Mouse (Mus musculus): Measurements from ENCODE around the gene Htatip2. TPM values are rescaled to one million over a fixed set of nuclear protein-coding genes. Genes with fewer than 3 reads are reported as not detected.

The Htatip2 gene
- total RNA-seq, 1 experiment, result 2.8 TPM

DNA sequence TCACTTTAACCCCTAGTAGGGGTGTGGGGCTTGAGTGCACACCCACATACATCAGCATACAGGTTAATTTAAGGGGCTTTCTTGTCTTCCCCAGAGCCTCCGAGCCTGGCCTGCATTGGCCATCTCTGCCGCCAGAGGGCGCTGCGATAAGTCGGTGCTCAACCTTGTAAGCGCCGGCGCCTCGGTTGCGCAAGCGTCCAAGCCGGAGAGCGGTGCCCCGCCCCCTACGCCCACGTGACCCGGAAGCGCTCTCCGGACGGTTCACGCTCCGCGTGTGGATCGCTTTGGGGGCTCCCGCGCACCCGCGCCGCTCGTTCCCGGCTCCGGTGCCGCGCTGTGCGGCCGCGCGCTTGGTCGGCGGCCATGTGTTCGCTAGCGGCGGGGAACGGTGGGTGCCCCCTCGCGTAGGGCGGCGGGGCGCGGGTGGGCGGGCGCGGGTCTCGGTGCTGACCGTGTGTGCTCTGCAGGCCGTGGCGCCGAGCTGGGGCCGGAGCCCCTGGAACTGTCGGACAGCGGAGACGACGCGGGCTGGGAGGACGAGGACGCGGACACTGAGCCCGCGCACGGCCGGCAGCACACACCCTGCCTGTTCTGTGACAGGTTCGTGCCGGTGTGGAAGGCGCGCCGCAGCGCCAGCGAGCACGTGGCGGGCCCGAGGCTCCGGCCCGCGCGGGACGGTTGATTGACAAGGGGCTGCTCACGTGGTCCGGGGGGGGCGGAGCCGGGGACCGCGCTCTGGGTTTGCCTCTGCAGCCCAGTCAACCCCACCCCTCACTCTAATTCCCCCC is 19.4 kb downstream of the Htatip2 start, which contains the start of gene Prmt3:
Prmt3 (plus strand) TSS at position 233 of the 788 bp plus-strand sequence.
- TF ChIP-seq ZC3H11A (IDR thresholded peaks at IDR 0.05; ENCODE audit: borderline replicate concordance, low read depth, low read length), result no peak
- TF ChIP-seq ZNF384 (IDR thresholded peaks at IDR 0.05; ENCODE audit: low read depth, low read length), result no peak
- TF ChIP-seq CHD2 (IDR thresholded peaks at IDR 0.05; ENCODE audit: low read depth, low read length), result no peak
- no peak for TF ChIP-seq MAFK (IDR thresholded peaks at IDR 0.05; ENCODE audit: insufficient read depth, low read depth, low read length)
- TF ChIP-seq HCFC1 (IDR thresholded peaks at IDR 0.05; ENCODE audit: borderline replicate concordance, insufficient read depth, low read length), result no peak
- H3K9ac ChIP-seq (ENCODE audit: insufficient read depth, low read depth, low read length, poor library complexity, severe bottlenecking), result peak within 1 kb of the TSS; percentile 92
- H3K36me3 ChIP-seq (ENCODE audit: control insufficient read depth, insufficient read depth, low read length, poor library complexity, severe bottlenecking), result peaks cover 12% of the 10 kb centered on the region
- peak; percentile 92 for DNase-seq (ENCODE audit: low read depth, low spot score)
- in situ Hi-C loops (cut with MboI; ENCODE audit: low sequenced_read_pairs in 2 of 2, unreplicated experiment in 2 of 2), result no loop called here
- H3K4me1 ChIP-seq (ENCODE audit: control insufficient read depth in 2 of 2, insufficient read depth in 2 of 2, low read length in 2 of 2, poor library complexity in 1 of 2), result peaks cover 4 to 10% of the 10 kb centered on the region in 2 experiments; a peak in 2 of 4 replicates
- H3K27ac ChIP-seq (ENCODE audit: insufficient read depth, low read depth, low read length, poor library complexity, severe bottlenecking), result peak within 1 kb of the TSS; percentile 52
- peak within 1 kb of the TSS; percentile 81 to 83 for H3K4me3 ChIP-seq (ENCODE audit: insufficient read depth in 1 of 2, low read depth in 1 of 2, low read length in 2 of 2, poor library complexity in 1 of 2, severe bottlenecking in 1 of 2)
- H3K9me3 ChIP-seq (ENCODE audit: control insufficient read depth, insufficient read depth, low read depth, low read length), result no peaks in the 10 kb centered on the region

DNA sequence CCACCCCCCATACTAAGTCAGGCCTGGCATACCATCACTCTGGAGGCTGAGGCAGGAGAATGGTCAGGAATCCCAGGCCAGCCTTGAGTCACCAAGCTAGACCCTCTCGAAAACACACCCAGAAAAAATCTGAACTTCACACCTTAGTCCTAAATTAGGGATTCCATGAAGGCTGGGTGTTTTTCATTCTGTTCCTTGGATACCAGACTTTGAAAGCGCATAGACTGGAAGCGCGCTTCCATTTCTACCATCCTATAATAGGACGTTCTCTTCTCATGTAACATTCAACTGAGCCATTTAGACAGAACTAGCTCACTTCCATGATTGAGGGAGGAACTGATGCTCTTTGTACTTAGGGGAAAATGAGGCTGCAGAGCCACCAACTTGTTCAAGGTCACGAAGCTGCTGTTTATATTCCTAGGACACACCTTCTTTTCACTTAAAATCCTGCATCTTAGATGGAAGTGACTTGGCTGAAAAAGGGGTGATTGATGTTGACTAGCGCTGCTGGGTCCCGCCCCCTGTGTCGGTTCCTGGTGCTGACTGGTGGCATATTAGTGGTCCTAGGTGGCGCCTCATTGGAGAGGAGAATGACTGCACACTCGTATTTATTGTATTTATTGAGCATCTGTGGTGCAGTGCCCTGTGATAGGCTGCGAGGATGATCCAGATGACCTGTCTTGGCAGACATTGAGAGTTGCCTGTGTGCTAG is 20.1 kb downstream of the Htatip2 start:
- Histone ChIP-seq H3K36me3 (ENCODE audit: control insufficient read depth, insufficient read depth, low read length, poor library complexity, severe bottlenecking) (peaks cover 16% of the 10 kb centered on the region), H3K27ac (ENCODE audit: insufficient read depth, low read depth, low read length, poor library complexity, severe bottlenecking) (no peak overlapping the region), H3K9me3 (ENCODE audit: control insufficient read depth, insufficient read depth, low read depth, low read length) (no peaks in the 10 kb centered on the region), H3K4me1 (ENCODE audit: control insufficient read depth in 2 of 2, insufficient read depth in 2 of 2, low read length in 2 of 2, poor library complexity in 1 of 2) (peaks cover 4 to 10% of the 10 kb centered on the region in 2 experiments; a peak in 2 of 4 replicates), H3K9ac (ENCODE audit: insufficient read depth, low read depth, low read length, poor library complexity, severe bottlenecking) (peak overlapping the region; percentile 51; the same call in 1 of the 2 replicates), H3K4me3 (ENCODE audit: insufficient read depth in 1 of 2, low read depth in 1 of 2, low read length in 2 of 2, poor library complexity in 1 of 2, severe bottlenecking in 1 of 2) (peak overlapping the region; percentile 81 to 83)
- DNase-seq (ENCODE audit: low read depth, low spot score), result no peak
- in situ Hi-C loops (cut with MboI; ENCODE audit: low sequenced_read_pairs in 2 of 2, unreplicated experiment in 2 of 2), result no loop called here
- TF ChIP-seq ZNF384 (IDR thresholded peaks at IDR 0.05; ENCODE audit: low read depth, low read length) (no peak), CHD2 (IDR thresholded peaks at IDR 0.05; ENCODE audit: low read depth, low read length) (no peak), MAFK (IDR thresholded peaks at IDR 0.05; ENCODE audit: insufficient read depth, low read depth, low read length) (no peak), HCFC1 (IDR thresholded peaks at IDR 0.05; ENCODE audit: borderline replicate concordance, insufficient read depth, low read length) (no peak), ZC3H11A (IDR thresholded peaks at IDR 0.05; ENCODE audit: borderline replicate concordance, low read depth, low read length) (no peak)

GRCm38 (mm10) chr7:49783017-49783416 is 24.1 kb downstream of the Htatip2 start:
- Histone ChIP-seq H3K4me1 (ENCODE audit: control insufficient read depth in 2 of 2, insufficient read depth in 2 of 2, low read length in 2 of 2, poor library complexity in 1 of 2) (peaks cover 1 to 6% of the 10 kb centered on the region in 2 experiments; a peak in 2 of 4 replicates), H3K4me3 (ENCODE audit: insufficient read depth in 1 of 2, low read depth in 1 of 2, low read length in 2 of 2, poor library complexity in 1 of 2, severe bottlenecking in 1 of 2) (no peak overlapping the region), H3K9ac (ENCODE audit: insufficient read depth, low read depth, low read length, poor library complexity, severe bottlenecking) (no peak overlapping the region), H3K9me3 (ENCODE audit: control insufficient read depth, insufficient read depth, low read depth, low read length) (no peaks in the 10 kb centered on the region), H3K27ac (ENCODE audit: insufficient read depth, low read depth, low read length, poor library complexity, severe bottlenecking) (no peak overlapping the region), H3K36me3 (ENCODE audit: control insufficient read depth, insufficient read depth, low read length, poor library complexity, severe bottlenecking) (peaks cover 34% of the 10 kb centered on the region)
- in situ Hi-C loops (cut with MboI; ENCODE audit: low sequenced_read_pairs in 2 of 2, unreplicated experiment in 2 of 2), result no loop called here
- TF ChIP-seq ZC3H11A (IDR thresholded peaks at IDR 0.05; ENCODE audit: borderline replicate concordance, low read depth, low read length) (no peak), CHD2 (IDR thresholded peaks at IDR 0.05; ENCODE audit: low read depth, low read length) (no peak), MAFK (IDR thresholded peaks at IDR 0.05; ENCODE audit: insufficient read depth, low read depth, low read length) (no peak), ZNF384 (IDR thresholded peaks at IDR 0.05; ENCODE audit: low read depth, low read length) (no peak), HCFC1 (IDR thresholded peaks at IDR 0.05; ENCODE audit: borderline replicate concordance, insufficient read depth, low read length) (no peak)
- DNase-seq (ENCODE audit: low read depth, low spot score), result no peak

GRCm38 (mm10) chr7:49785141-49785540 is 26.2 kb downstream of the Htatip2 start:
- H3K4me3 ChIP-seq (ENCODE audit: insufficient read depth in 1 of 2, low read depth in 1 of 2, low read length in 2 of 2, poor library complexity in 1 of 2, severe bottlenecking in 1 of 2), result no peak overlapping the region
- peaks cover 44% of the 10 kb centered on the region for H3K36me3 ChIP-seq (ENCODE audit: control insufficient read depth, insufficient read depth, low read length, poor library complexity, severe bottlenecking)
- H3K9me3 ChIP-seq (ENCODE audit: control insufficient read depth, insufficient read depth, low read depth, low read length), result no peaks in the 10 kb centered on the region
- no peaks in the 10 kb centered on the region; a peak in 1 of 4 replicates for H3K4me1 ChIP-seq (ENCODE audit: control insufficient read depth in 2 of 2, insufficient read depth in 2 of 2, low read length in 2 of 2, poor library complexity in 1 of 2)
- no peak overlapping the region for H3K27ac ChIP-seq (ENCODE audit: insufficient read depth, low read depth, low read length, poor library complexity, severe bottlenecking)
- no peak for DNase-seq (ENCODE audit: low read depth, low spot score)
- in situ Hi-C loops (cut with MboI; ENCODE audit: low sequenced_read_pairs in 2 of 2, unreplicated experiment in 2 of 2), result no loop called here
- TF ChIP-seq ZNF384 (IDR thresholded peaks at IDR 0.05; ENCODE audit: low read depth, low read length), result no peak
- TF ChIP-seq MAFK (IDR thresholded peaks at IDR 0.05; ENCODE audit: insufficient read depth, low read depth, low read length), result no peak
- TF ChIP-seq HCFC1 (IDR thresholded peaks at IDR 0.05; ENCODE audit: borderline replicate concordance, insufficient read depth, low read length), result no peak
- no peak for TF ChIP-seq ZC3H11A (IDR thresholded peaks at IDR 0.05; ENCODE audit: borderline replicate concordance, low read depth, low read length)
- no peak for TF ChIP-seq CHD2 (IDR thresholded peaks at IDR 0.05; ENCODE audit: low read depth, low read length)
- no peak overlapping the region for H3K9ac ChIP-seq (ENCODE audit: insufficient read depth, low read depth, low read length, poor library complexity, severe bottlenecking)

Measured in ES-E14 (cell line).